Mouse (Mus musculus) right cerebral cortex, postnatal 14 days (tissue): Measurements from ENCODE around the gene Vpreb2.
"Not testable (repeated sequence)": the region's sequence is repeated elsewhere in the genome, so short reads cannot be mapped to it uniquely, and the experiment has no call there.

Source experiments
- DNase-seq: peaks from one replicate; pipeline ENCODE4 v3.0.0; 2022

The Vpreb2 gene

GRCm38 (mm10) chr16:17999668-18000067 lies 19.4 kb downstream of the Vpreb2 start:
- DNase-seq, result no peak

- DNase-seq, result no peak
Measured at GRCm38 (mm10) chr16:18004589-18004988, 24.4 kb downstream of the Vpreb2 start.

- DNase-seq, result no peak
Measured at GRCm38 (mm10) chr16:18007083-18007482, 26.9 kb downstream of the Vpreb2 start.

GRCm38 (mm10) chr16:18011101-18011500 lies 30.9 kb downstream of the Vpreb2 start:
- no peak for DNase-seq

GRCm38 (mm10) chr16:18016482-18016881 lies 36.3 kb downstream of the Vpreb2 start:
- DNase-seq, result not testable (repeated sequence)

- no peak for DNase-seq
Measured at GRCm38 (mm10) chr16:18022780-18023557, 42.7 kb downstream of the Vpreb2 start.

GRCm38 (mm10) chr16:18027371-18027770 lies 47.1 kb downstream of the Vpreb2 start:
- DNase-seq, result no peak
